In the genomic region with DNA sequence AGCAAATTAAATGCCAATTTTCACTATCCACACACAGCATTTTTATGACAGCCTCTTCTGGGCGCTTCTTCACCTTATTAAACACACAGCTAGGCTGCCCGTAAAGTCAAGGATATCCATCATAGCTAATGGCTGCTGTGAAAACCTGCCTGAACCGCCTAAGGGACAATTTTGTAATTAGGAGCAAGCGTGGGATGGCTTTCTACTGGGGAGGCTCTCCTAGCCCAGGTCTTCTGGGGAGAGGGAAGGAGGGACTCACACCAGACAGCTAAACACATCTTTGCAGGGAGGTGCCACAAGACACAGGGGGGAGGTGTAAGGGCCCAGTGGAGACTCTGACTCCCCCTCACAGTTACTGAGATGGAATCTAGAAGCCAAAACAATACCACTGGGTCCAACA, we compare ENCODE assay signal across 16 mouse cellular contexts.
A peak's percentile ranks its signal among the peaks of the same experiment; 100 is the strongest.
DNase-seq lines count a peak whose midpoint lies in the region; ATAC-seq lines count a peak whose summit lies in the region.
"Had no signal": no experiment of that assay in that cellular context is flagged by ENCODE, and none has a peak within 500 bp of the region (broad histone marks: within the 10 kb centered on the region; RNA-seq: fewer than 3 reads in every experiment).

No protein-coding gene starts in this region.

- H3K27ac ChIP-seq in kidney, embryonic 15.5 days: peak overlapping the region; percentile 58
- H3K27ac ChIP-seq in neural tube, embryonic 11.5 days (ENCODE audit: low read depth, low read length): no peak overlapping the region
- peak overlapping the region; percentile 61; the same call in 1 of the 2 replicates for H3K27ac ChIP-seq in hindbrain, embryonic 14.5 days
- H3K27ac ChIP-seq: liver, embryonic 15.5 days had no signal

- ATAC-seq in kidney, embryonic 15.5 days (replicated peaks; ENCODE audit: low FRiP score): peak; percentile 81
- ATAC-seq in neural tube, embryonic 11.5 days (ENCODE audit: insufficient read depth, low FRiP score, low TSS enrichment): no peak
- peak; percentile 47 for ATAC-seq in hindbrain, embryonic 14.5 days (ENCODE audit: low FRiP score)
- ATAC-seq: activated CD4-positive, CD25-positive, alpha-beta regulatory T cell, adult 4 months; Patski had no signal

- no peaks in the 10 kb centered on the region for H3K36me3 ChIP-seq in kidney, embryonic 15.5 days
- H3K36me3 ChIP-seq in neural tube, embryonic 11.5 days (ENCODE audit: control insufficient read depth, insufficient read depth, low read length): no peaks in the 10 kb centered on the region
- H3K36me3 ChIP-seq in hindbrain, embryonic 14.5 days (replicated peaks; ENCODE audit: control insufficient read depth, insufficient read depth): no peaks in the 10 kb centered on the region
- H3K36me3 ChIP-seq: liver, embryonic 15.5 days had no signal

- WGBS in kidney, embryonic 15.5 days: 33% methylated on average over 4 of the region's 4 CpGs
- 46% methylated on average over 4 of the region's 4 CpGs for WGBS in neural tube, embryonic 11.5 days
- 58% methylated on average over 4 of the region's 4 CpGs for WGBS in hindbrain, embryonic 14.5 days

- H3K9ac ChIP-seq in kidney, embryonic 15.5 days: no peak overlapping the region
- H3K9ac ChIP-seq in neural tube, embryonic 11.5 days (ENCODE audit: low read length): no peak overlapping the region
- H3K9ac ChIP-seq in hindbrain, embryonic 14.5 days: peak overlapping the region; percentile 12; the same call in 1 of the 2 replicates
- H3K9ac ChIP-seq: liver, embryonic 15.5 days had no signal

- H3K4me3 ChIP-seq in kidney, embryonic 15.5 days (replicated peaks): no peak overlapping the region
- no peak overlapping the region for H3K4me3 ChIP-seq in neural tube, embryonic 11.5 days (ENCODE audit: low read depth, low read length)
- H3K4me3 ChIP-seq in hindbrain, embryonic 14.5 days (replicated peaks; ENCODE audit: low read length): no peak overlapping the region
- H3K4me3 ChIP-seq: liver, embryonic 15.5 days; megakaryocyte, embryonic 14.5 days had no signal

- H3K27me3 ChIP-seq in kidney, embryonic 15.5 days: no peaks in the 10 kb centered on the region
- H3K27me3 ChIP-seq in neural tube, embryonic 11.5 days (ENCODE audit: control insufficient read depth, insufficient read depth, low read length): no peaks in the 10 kb centered on the region
- no peaks in the 10 kb centered on the region for H3K27me3 ChIP-seq in hindbrain, embryonic 14.5 days (ENCODE audit: control insufficient read depth, insufficient read depth, low read length)
- H3K27me3 ChIP-seq: liver, embryonic 15.5 days; megakaryocyte, embryonic 14.5 days; Patski had no signal

- H3K4me1 ChIP-seq in kidney, embryonic 15.5 days: peaks cover 20% of the 10 kb centered on the region
- no peaks in the 10 kb centered on the region; the same call in 1 of the 2 replicates for H3K4me1 ChIP-seq in neural tube, embryonic 11.5 days (ENCODE audit: control insufficient read depth, insufficient read depth, low read length)
- peaks cover 28% of the 10 kb centered on the region for H3K4me1 ChIP-seq in hindbrain, embryonic 14.5 days (replicated peaks; ENCODE audit: control insufficient read depth, insufficient read depth, low read length)
- H3K4me1 ChIP-seq: liver, embryonic 15.5 days; megakaryocyte, embryonic 14.5 days had no signal

- no peak for DNase-seq in kidney, postnatal 10 days
- DNase-seq in neural tube, embryonic 11.5 days (ENCODE audit: low spot score): peak; percentile 25
- DNase-seq in neural tube, embryonic 10.5 days (ENCODE audit: extremely low spot score, low spot score): no peak
- DNase-seq in hindbrain, embryonic 14.5 days (ENCODE audit: low spot score): no peak
- DNase-seq in adipocyte (ENCODE audit: low spot score): no peak
- DNase-seq in right cerebral cortex, adult 2 months (ENCODE audit: low spot score in 2 of 2): no peak
- DNase-seq: adrenal gland, postnatal 36 days; cerebellum, postnatal 14 days; gastrocnemius, postnatal 25 days; kidney, adult 2 months; lung, postnatal 14 days had no signal

- H3K9me3 ChIP-seq in kidney, embryonic 15.5 days (replicated peaks): no peaks in the 10 kb centered on the region
- no peaks in the 10 kb centered on the region for H3K9me3 ChIP-seq in neural tube, embryonic 11.5 days (ENCODE audit: control insufficient read depth, low read length)
- H3K9me3 ChIP-seq in hindbrain, embryonic 14.5 days (ENCODE audit: control insufficient read depth, low read length): no peaks in the 10 kb centered on the region
- H3K9me3 ChIP-seq: liver, embryonic 15.5 days had no signal

- no peak overlapping the region for H3K4me2 ChIP-seq in kidney, embryonic 15.5 days
- no peak overlapping the region for H3K4me2 ChIP-seq in neural tube, embryonic 11.5 days (ENCODE audit: low read depth)
- H3K4me2 ChIP-seq in hindbrain, embryonic 14.5 days (replicated peaks): no peak overlapping the region
- H3K4me2 ChIP-seq: liver, embryonic 15.5 days had no signal
